Mouse (Mus musculus): ENCODE measurements around the gene Jtb. TPM values are rescaled to one million over a fixed set of nuclear protein-coding genes. Genes with fewer than 3 reads are reported as not detected.

Jtb gene
- polyA plus RNA-seq, 1 experiment from 2014 or later: 89.6 TPM

DNA sequence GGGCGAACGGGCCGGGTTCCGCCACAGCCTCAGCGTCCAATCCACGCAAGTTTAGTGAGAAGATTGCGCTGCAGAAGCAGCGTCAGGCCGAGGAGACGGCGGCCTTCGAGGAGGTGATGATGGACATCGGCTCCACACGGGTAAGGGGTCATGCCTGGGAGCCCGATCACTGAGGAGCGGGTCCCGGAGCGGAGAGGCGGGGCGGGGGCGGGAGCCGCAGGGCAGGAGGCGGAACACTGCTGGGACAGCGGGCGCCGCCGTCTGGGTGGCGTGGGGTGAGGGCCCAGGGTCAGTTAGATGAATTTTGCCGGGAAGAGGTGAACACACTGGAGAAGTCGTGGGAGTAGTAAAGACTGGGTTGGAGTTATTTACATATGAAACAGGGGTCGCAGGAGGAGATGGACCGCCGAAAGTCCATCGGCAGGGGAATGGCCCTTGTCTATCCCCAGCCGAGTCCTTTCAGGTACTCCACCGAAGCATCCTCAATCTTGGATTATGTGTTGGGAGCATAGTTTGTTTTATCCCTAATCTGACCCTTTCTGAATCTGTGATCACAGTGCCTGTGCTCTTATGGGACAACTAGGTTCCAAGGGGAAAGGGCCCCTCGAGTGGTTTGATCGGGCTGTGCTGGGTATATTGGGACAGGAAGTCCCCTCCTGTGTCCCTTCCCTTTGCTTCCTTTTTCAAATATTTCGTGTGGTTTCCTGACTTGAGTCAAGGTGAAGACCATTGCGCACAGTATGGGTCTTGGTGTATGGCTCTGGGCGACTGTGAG lies 23.2 kb downstream of the Jtb start:
- Histone ChIP-seq H3K9ac (ENCODE audit: low read length) (peak overlapping the region; percentile 90), H3K36me3 (ENCODE audit: control insufficient read depth, insufficient read depth) (peaks cover 16% of the 10 kb centered on the region), H3K4me1 (ENCODE audit: control insufficient read depth, insufficient read depth, low read length) (peaks cover 8% of the 10 kb centered on the region), H3K27me3 (ENCODE audit: control insufficient read depth, insufficient read depth, low read length) (no peaks in the 10 kb centered on the region), H3K9me3 (replicated peaks; ENCODE audit: control insufficient read depth, low read length) (no peaks in the 10 kb centered on the region), H3K4me2 (ENCODE audit: low read depth, low read length) (peak overlapping the region; percentile 76), H3K27ac (ENCODE audit: low read length) (peak overlapping the region; percentile 88), H3K4me3 (ENCODE audit: low read length) (peak overlapping the region; percentile 89)
- 1% methylated on average over 41 of the region's 41 CpGs for WGBS
- ATAC-seq (replicated peaks; ENCODE audit: extremely low read depth, insufficient read depth, low FRiP score): peak; percentile 72

DNA sequence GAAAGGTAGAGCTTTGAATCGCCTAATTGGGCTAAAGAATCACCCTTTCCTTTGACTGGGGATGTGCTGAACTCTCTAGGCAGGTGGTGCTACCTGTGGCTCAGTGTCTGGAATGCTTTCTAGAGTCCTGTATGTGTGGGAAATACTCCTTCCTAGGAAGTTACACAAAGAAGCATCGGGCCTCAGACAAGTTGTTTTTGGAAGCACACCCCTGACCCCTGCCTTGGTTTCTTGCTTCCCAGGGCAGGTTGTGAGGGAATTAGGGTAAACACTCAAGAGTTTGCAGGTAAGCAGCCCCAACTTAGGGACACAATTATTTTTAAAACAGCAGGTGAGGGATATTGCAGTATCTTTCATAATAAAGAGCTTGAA lies 23.8 kb downstream of the Jtb start:
- no peak for ATAC-seq (replicated peaks; ENCODE audit: extremely low read depth, insufficient read depth, low FRiP score)
- no peak overlapping the region for H3K27ac ChIP-seq (ENCODE audit: low read length)
- H3K9ac ChIP-seq (ENCODE audit: low read length): peak overlapping the region; percentile 90
- H3K4me3 ChIP-seq (ENCODE audit: low read length): peak overlapping the region; percentile 89
- H3K4me2 ChIP-seq (ENCODE audit: low read depth, low read length): peak overlapping the region; percentile 76
- H3K4me1 ChIP-seq (ENCODE audit: control insufficient read depth, insufficient read depth, low read length): peaks cover 8% of the 10 kb centered on the region
- H3K36me3 ChIP-seq (ENCODE audit: control insufficient read depth, insufficient read depth): peaks cover 21% of the 10 kb centered on the region
- no peaks in the 10 kb centered on the region for H3K27me3 ChIP-seq (ENCODE audit: control insufficient read depth, insufficient read depth, low read length)
- WGBS: 16% methylated on average over 2 of the region's 2 CpGs
- no peaks in the 10 kb centered on the region for H3K9me3 ChIP-seq (replicated peaks; ENCODE audit: control insufficient read depth, low read length)

DNA sequence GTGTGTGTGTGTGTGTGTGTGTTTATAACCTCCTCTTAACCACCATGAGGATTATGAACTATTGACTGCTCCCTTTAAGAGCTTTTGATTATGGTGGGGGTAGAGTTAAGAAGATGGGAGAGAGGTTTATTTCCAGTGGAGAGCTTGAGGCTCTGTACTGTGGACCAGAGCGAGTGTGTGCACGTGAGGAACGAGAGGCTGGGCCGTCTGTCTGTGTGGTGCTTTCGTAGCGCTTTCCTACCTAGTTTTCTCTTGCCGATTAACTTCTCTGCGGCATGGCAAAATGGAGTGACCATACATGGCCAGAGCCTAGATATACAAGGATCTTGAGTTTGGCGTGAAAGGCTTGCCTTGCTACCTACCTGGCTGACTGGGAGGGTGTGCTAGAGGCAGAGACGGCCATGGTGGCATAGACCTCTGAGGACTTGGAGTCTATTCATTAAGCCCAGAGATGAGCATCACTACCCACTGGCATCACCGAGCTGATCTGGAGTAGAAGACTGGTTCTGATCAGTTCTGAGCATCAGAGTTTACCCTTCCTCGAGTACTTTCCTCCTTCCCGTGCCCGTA lies 24.5 kb downstream of the Jtb start:
- 89% methylated on average over 14 of the region's 14 CpGs for WGBS
- Histone ChIP-seq H3K4me3 (ENCODE audit: low read length) (no peak overlapping the region), H3K4me2 (ENCODE audit: low read depth, low read length) (no peak overlapping the region), H3K27me3 (ENCODE audit: control insufficient read depth, insufficient read depth, low read length) (no peaks in the 10 kb centered on the region), H3K9ac (ENCODE audit: low read length) (no peak overlapping the region), H3K27ac (ENCODE audit: low read length) (no peak overlapping the region), H3K36me3 (ENCODE audit: control insufficient read depth, insufficient read depth) (peaks cover 25% of the 10 kb centered on the region), H3K4me1 (ENCODE audit: control insufficient read depth, insufficient read depth, low read length) (peaks cover 8% of the 10 kb centered on the region), H3K9me3 (replicated peaks; ENCODE audit: control insufficient read depth, low read length) (no peaks in the 10 kb centered on the region)
- ATAC-seq (replicated peaks; ENCODE audit: extremely low read depth, insufficient read depth, low FRiP score): no peak

DNA sequence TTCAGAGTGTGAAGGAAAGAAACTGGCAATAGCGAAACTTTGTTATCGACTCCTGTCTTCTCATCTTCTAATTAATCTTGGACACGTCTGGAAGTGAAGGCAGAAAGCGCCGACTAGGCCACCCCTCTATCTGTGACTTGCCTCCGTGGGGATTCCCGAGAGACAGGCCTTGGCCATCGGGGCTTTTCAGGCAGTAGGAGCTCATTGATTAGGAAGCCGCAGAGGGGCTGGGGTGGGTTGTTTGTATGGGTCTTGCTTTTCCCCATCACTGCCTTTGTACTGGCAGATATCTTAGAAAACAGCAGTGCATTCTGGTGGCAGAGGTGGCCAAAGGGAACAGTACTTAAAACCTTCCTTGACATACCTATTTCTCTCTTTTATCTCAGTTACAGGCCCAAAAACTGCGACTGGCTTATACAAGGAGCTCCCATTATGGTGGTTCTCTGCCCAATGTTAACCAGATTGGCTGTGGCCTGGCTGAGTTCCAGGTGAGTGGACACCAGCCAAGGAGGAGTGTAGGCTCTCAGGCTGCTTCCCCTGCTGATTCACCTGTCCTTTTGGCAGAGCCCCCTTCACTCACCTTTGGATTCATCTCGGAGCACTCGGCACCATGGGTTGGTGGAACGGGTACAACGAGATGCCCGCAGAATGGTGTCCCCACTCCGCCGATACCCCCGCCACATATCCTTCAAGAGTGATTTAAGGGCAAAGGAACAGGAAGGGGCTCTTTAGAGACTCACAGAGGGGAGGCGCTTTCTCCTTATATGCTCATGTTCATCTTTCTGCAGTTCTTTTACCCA lies 25.5 kb downstream of the Jtb start:
- Histone ChIP-seq H3K4me3 (ENCODE audit: low read length) (no peak overlapping the region), H3K4me2 (ENCODE audit: low read depth, low read length) (no peak overlapping the region), H3K9ac (ENCODE audit: low read length) (no peak overlapping the region), H3K27me3 (ENCODE audit: control insufficient read depth, insufficient read depth, low read length) (no peaks in the 10 kb centered on the region), H3K9me3 (replicated peaks; ENCODE audit: control insufficient read depth, low read length) (no peaks in the 10 kb centered on the region), H3K36me3 (ENCODE audit: control insufficient read depth, insufficient read depth) (peaks cover 29% of the 10 kb centered on the region), H3K4me1 (ENCODE audit: control insufficient read depth, insufficient read depth, low read length) (peaks cover 8% of the 10 kb centered on the region), H3K27ac (ENCODE audit: low read length) (no peak overlapping the region)
- no peak for ATAC-seq (replicated peaks; ENCODE audit: extremely low read depth, insufficient read depth, low FRiP score)
- WGBS: 87% methylated on average over 19 of the region's 19 CpGs

DNA sequence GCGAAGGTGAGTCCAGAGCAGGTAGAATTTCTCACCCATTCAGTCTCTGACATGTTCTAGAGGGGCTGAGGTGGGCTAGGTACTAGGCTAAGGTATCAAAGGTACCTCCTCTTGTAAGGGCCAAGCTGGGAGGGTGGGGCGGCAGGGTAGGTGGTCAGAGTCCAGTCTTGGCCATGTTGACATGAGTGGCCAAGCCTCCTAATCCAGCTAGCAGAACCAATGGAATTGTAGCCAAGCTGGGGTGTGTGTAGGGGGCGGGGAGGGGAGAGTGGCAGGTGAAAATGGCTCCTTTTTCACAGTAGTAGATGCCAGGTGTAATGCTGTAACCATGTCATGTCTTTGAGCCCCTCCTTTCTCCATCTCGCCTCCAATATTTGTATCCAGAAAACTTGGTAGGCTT lies 27.1 kb downstream of the Jtb start:
- no peak for ATAC-seq (replicated peaks; ENCODE audit: extremely low read depth, insufficient read depth, low FRiP score)
- 91% methylated on average over 4 of the region's 4 CpGs for WGBS
- no peak overlapping the region for H3K4me2 ChIP-seq (ENCODE audit: low read depth, low read length)
- peaks cover 8% of the 10 kb centered on the region for H3K4me1 ChIP-seq (ENCODE audit: control insufficient read depth, insufficient read depth, low read length)
- no peak overlapping the region for H3K4me3 ChIP-seq (ENCODE audit: low read length)
- no peak overlapping the region for H3K9ac ChIP-seq (ENCODE audit: low read length)
- H3K9me3 ChIP-seq (replicated peaks; ENCODE audit: control insufficient read depth, low read length): no peaks in the 10 kb centered on the region
- peaks cover 38% of the 10 kb centered on the region for H3K36me3 ChIP-seq (ENCODE audit: control insufficient read depth, insufficient read depth)
- H3K27ac ChIP-seq (ENCODE audit: low read length): no peak overlapping the region
- H3K27me3 ChIP-seq (ENCODE audit: control insufficient read depth, insufficient read depth, low read length): no peaks in the 10 kb centered on the region

DNA sequence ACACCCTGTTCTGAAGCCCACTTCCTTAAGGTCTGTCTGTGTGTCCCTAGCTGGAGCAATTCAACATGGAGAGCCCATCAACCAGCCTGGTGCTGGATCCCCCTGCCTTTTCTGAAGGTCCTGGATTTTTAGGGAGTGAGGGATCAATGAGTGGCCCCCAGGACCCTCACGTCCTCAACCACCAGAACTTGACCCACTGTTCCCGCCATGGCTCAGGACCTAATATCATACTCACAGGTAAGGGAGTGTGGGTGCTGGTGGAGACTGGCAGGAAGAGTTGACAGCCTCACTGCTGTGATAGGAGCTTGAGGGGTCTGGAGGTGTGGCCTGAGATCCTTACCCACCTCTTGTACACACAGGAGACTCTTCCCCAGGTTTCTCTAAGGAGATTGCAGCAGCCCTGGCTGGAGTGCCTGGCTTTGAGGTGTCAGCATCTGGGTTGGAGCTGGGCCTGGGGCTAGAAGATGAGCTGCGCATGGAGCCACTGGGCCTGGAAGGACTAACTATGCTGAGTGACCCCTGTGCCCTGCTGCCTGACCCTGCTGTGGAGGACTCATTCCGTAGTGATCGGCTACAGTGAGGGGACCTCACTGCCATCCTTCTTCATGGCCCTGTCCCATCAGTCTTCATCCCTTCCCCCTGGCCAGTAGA lies 31.8 kb downstream of the Jtb start:
- H3K9ac ChIP-seq (ENCODE audit: low read length): no peak overlapping the region
- H3K4me3 ChIP-seq (ENCODE audit: low read length): no peak overlapping the region
- ATAC-seq (replicated peaks; ENCODE audit: extremely low read depth, insufficient read depth, low FRiP score): no peak
- peaks cover 38% of the 10 kb centered on the region for H3K36me3 ChIP-seq (ENCODE audit: control insufficient read depth, insufficient read depth)
- WGBS: 90% methylated on average over 5 of the region's 5 CpGs
- H3K27ac ChIP-seq (ENCODE audit: low read length): no peak overlapping the region
- H3K4me2 ChIP-seq (ENCODE audit: low read depth, low read length): no peak overlapping the region
- no peaks in the 10 kb centered on the region for H3K27me3 ChIP-seq (ENCODE audit: control insufficient read depth, insufficient read depth, low read length)
- H3K9me3 ChIP-seq (replicated peaks; ENCODE audit: control insufficient read depth, low read length): no peaks in the 10 kb centered on the region
- H3K4me1 ChIP-seq (ENCODE audit: control insufficient read depth, insufficient read depth, low read length): peaks cover 16% of the 10 kb centered on the region

DNA sequence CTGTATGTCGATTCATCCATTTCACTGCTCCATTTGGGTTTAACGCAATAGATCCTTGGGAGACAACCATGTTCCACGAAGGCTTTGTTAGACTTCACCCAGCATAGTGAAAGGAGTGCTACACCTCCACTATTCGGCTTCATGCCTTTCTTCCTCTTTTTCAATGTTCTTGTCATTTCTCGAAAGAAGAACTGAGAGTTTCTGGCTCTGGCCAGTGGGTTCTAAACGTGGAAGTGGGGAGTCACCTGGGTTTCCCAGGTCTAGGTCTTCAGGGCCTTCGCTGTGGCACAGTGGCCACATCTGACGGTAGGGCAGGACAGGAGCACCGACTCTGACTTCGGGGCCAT lies 33.3 kb downstream of the Jtb start:
- Histone ChIP-seq H3K4me3 (ENCODE audit: low read length) (peak overlapping the region; percentile 81), H3K9me3 (replicated peaks; ENCODE audit: control insufficient read depth, low read length) (no peaks in the 10 kb centered on the region), H3K36me3 (ENCODE audit: control insufficient read depth, insufficient read depth) (peaks cover 37% of the 10 kb centered on the region), H3K27me3 (ENCODE audit: control insufficient read depth, insufficient read depth, low read length) (no peaks in the 10 kb centered on the region), H3K9ac (ENCODE audit: low read length) (peak overlapping the region; percentile 96), H3K4me2 (ENCODE audit: low read depth, low read length) (peak overlapping the region; percentile 88), H3K27ac (ENCODE audit: low read length) (peak overlapping the region; percentile 99), H3K4me1 (ENCODE audit: control insufficient read depth, insufficient read depth, low read length) (peaks cover 16% of the 10 kb centered on the region)
- 33% methylated on average over 10 of the region's 10 CpGs for WGBS
- no peak for ATAC-seq (replicated peaks; ENCODE audit: extremely low read depth, insufficient read depth, low FRiP score)

DNA sequence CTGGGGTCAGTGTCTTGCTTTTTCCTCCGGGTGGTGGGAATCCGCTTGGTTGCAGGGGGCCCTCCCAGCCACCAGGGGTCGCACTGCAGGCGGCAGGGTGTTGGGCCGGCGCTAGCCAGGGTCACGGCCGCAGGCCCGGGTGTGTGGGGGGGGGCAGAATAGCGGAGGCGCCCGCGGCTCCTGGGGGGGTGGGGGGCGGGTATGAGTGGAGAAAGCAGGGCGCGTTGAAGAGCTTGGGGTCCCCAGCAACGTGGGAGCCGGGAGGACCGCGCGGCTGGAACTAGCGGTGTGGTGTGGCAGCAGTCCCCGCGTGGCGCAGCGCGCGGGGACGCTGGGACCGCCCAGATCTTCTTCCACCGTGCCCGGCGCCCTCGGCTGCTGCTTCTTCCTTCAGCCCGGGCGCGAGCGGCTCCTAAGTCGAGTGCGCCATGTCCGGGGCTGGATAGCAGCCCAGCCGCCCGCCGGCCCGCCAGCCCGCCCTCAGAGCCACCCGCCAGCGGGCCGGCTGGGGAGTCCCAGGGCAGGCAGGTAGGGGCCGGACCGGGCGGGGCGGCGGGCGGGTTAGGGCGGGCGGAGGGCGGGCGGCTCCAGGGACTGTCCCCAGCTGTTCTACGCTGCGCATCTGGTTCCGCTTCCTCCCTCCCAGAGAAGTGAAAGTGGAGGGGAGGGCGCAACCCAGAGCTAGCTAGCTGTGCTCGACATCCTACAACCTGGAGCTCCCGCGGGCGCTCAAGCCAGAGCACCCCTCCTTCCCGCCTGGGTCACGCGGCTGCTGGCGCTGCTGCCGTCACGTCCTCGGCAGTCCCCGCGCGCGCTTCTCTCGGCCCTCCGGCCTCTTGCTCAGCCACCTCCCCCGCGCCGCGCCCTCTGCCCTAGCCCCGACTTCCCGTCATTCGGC lies 33.9 kb downstream of the Jtb start, which contains the start of gene Dennd4b:
Gene Dennd4b (plus strand): TSS at position 152 of the 898 bp plus-strand sequence.
- peaks cover 30% of the 10 kb centered on the region for H3K36me3 ChIP-seq (ENCODE audit: control insufficient read depth, insufficient read depth)
- no peaks in the 10 kb centered on the region for H3K9me3 ChIP-seq (replicated peaks; ENCODE audit: control insufficient read depth, low read length)
- peak within 1 kb of the TSS; percentile 96 for H3K9ac ChIP-seq (ENCODE audit: low read length)
- under 1% methylated on average over 72 of the region's 87 CpGs for WGBS
- peak; percentile 89 for ATAC-seq (replicated peaks; ENCODE audit: extremely low read depth, insufficient read depth, low FRiP score)
- peaks cover 16% of the 10 kb centered on the region for H3K4me1 ChIP-seq (ENCODE audit: control insufficient read depth, insufficient read depth, low read length)
- H3K27ac ChIP-seq (ENCODE audit: low read length): peak within 1 kb of the TSS; percentile 99
- H3K4me3 ChIP-seq (ENCODE audit: low read length): peak within 1 kb of the TSS; percentile 81
- peak within 1 kb of the TSS; percentile 88 for H3K4me2 ChIP-seq (ENCODE audit: low read depth, low read length)
- no peaks in the 10 kb centered on the region for H3K27me3 ChIP-seq (ENCODE audit: control insufficient read depth, insufficient read depth, low read length)
